Mouse (Mus musculus) megakaryocyte, embryonic 14.5 days (primary cell): ENCODE results near the gene Myof.

Experiments used
- FLI1 ChIP-seq: IDR thresholded peaks from 2 replicates; pipeline ENCODE4 v1.6.1; 2012; ENCODE audit warnings: low read length, inconsistent platforms, mixed read lengths
- GATA1 ChIP-seq: IDR thresholded peaks from 3 replicates; pipeline ENCODE4 v1.6.1; 2012; ENCODE audit warnings: mixed read lengths, low read length, inconsistent platforms, borderline replicate concordance

- TF ChIP-seq GATA1 (no peak), FLI1 (no peak)
Measured at GRCm38 (mm10) chr19:38032993-38033734, 10.2 kb downstream of the Myof start.
